Mouse (Mus musculus) neural tube, embryonic 14.5 days (tissue): ENCODE data around the gene Vwf. TPM values are rescaled to one million over a fixed set of nuclear protein-coding genes. Genes with fewer than 3 reads are reported as not detected.

Source experiments
- ATAC-seq: fragments of 200-750 bp; cut with Nextera tagmentation; 2 replicates; pipeline ENCODE4 v1.8.0; 2017; ENCODE audit warnings: low read depth, mild to moderate bottlenecking, moderate TSS enrichment, moderate library complexity
- H3K27ac ChIP-seq: fragments of 300-500 bp; sonication (generic); 2 replicates; pipeline ENCODE4 v1.5.1; 2014; ENCODE audit warnings: low read depth, mild to moderate bottlenecking, control low read depth, low read length, moderate library complexity, mixed read lengths
- H3K27me3 ChIP-seq: fragments of 300-500 bp; sonication (generic); 2 replicates; pipeline ENCODE4 v1.6.1; 2014; ENCODE audit warnings: low read length; ENCODE audit not compliant: control insufficient read depth, insufficient read depth
- H3K36me3 ChIP-seq: fragments of 300-500 bp; sonication (generic); 2 replicates; pipeline ENCODE4 v1.6.1; 2014; ENCODE audit warnings: low read length, mixed read lengths; ENCODE audit not compliant: control insufficient read depth, insufficient read depth
- H3K4me1 ChIP-seq: fragments of 300-500 bp; sonication (generic); 2 replicates; pipeline ENCODE4 v1.6.1; 2014; ENCODE audit warnings: low read length; ENCODE audit not compliant: control insufficient read depth, insufficient read depth
- H3K4me2 ChIP-seq: fragments of 300-500 bp; sonication (generic); 2 replicates; pipeline ENCODE4 v1.6.1; 2014; ENCODE audit warnings: mild to moderate bottlenecking, low read depth, low read length, control low read depth
- H3K4me3 ChIP-seq: fragments of 300-500 bp; sonication (generic); 2 replicates; pipeline ENCODE4 v1.5.1; 2014; ENCODE audit warnings: low read depth, low read length, control low read depth, mixed read lengths
- H3K9ac ChIP-seq: fragments of 300-500 bp; sonication (generic); replicated peaks from 2 replicates; pipeline ENCODE4 v1.6.1; 2014; ENCODE audit warnings: low read depth, mild to moderate bottlenecking, control low read depth, low read length, mixed read lengths
- H3K9me3 ChIP-seq: fragments of 300-500 bp; sonication (generic); 2 replicates; pipeline ENCODE4 v1.6.1; 2016; ENCODE audit warnings: low read length; ENCODE audit not compliant: control insufficient read depth
- WGBS: fragments of 180-500 bp; shearing (Covaris S2); extraction: QIAGEN DNeasy Blood & Tissue Kit; methylation state at CpG from one replicate; pipeline ENCODE4 v1.1.7; 2014; 5-methylcytosine and 5-hydroxymethylcytosine counted together
- polyA plus RNA-seq: library from polyadenylated mRNA; unstranded; fragments of >200 nt; fragmentation: Nextera tagmentation; extraction: Ambion mirVana; gene quantifications from 2 replicates; pipeline ENCODE4 v1.2.1, GENCODE M21; 2014

Vwf gene
- polyA plus RNA-seq, 1 experiment from 2014 or later, result 6.5 TPM

- Histone ChIP-seq H3K4me2 (no peak overlapping the region), H3K4me1 (no peaks in the 10 kb centered on the region), H3K36me3 (no peaks in the 10 kb centered on the region), H3K27me3 (no peaks in the 10 kb centered on the region), H3K9ac (no peak overlapping the region), H3K9me3 (no peaks in the 10 kb centered on the region), H3K4me3 (no peak overlapping the region), H3K27ac (no peak overlapping the region)
- ATAC-seq, result peak; percentile 41; the same call in 1 of the 2 replicates
- WGBS, result 48% methylated on average over 14 of the region's 14 CpGs
Observed at GRCm38 (mm10) chr6:125661106-125661877, 114.7 kb downstream of the Vwf start.

- 82% methylated on average over 2 of the region's 2 CpGs for WGBS
- Histone ChIP-seq H3K4me1 (no peaks in the 10 kb centered on the region), H3K9me3 (no peaks in the 10 kb centered on the region), H3K27ac (no peak overlapping the region), H3K9ac (no peak overlapping the region), H3K36me3 (no peaks in the 10 kb centered on the region), H3K27me3 (no peaks in the 10 kb centered on the region), H3K4me3 (no peak overlapping the region), H3K4me2 (no peak overlapping the region)
- ATAC-seq, result no peak
Observed at GRCm38 (mm10) chr6:125663906-125664305, 117.3 kb downstream of the Vwf start.

GRCm38 (mm10) chr6:125671835-125672234 is 125.3 kb downstream of the Vwf start:
- Histone ChIP-seq H3K36me3 (no peaks in the 10 kb centered on the region), H3K9ac (no peak overlapping the region), H3K9me3 (no peaks in the 10 kb centered on the region), H3K4me1 (no peaks in the 10 kb centered on the region), H3K4me2 (no peak overlapping the region), H3K27me3 (no peaks in the 10 kb centered on the region), H3K4me3 (no peak overlapping the region), H3K27ac (no peak overlapping the region)
- no peak for ATAC-seq
- 90% methylated on average over 3 of the region's 3 CpGs for WGBS

GRCm38 (mm10) chr6:125678492-125678891 is 131.9 kb downstream of the Vwf start:
- H3K9ac ChIP-seq, result no peak overlapping the region
- no peaks in the 10 kb centered on the region for H3K27me3 ChIP-seq
- no peaks in the 10 kb centered on the region for H3K36me3 ChIP-seq
- H3K4me3 ChIP-seq, result no peak overlapping the region
- H3K27ac ChIP-seq, result no peak overlapping the region
- no peaks in the 10 kb centered on the region for H3K4me1 ChIP-seq
- H3K9me3 ChIP-seq, result no peaks in the 10 kb centered on the region
- 71% methylated on average over 1 of the region's 1 CpGs for WGBS
- no peak for ATAC-seq
- no peak overlapping the region for H3K4me2 ChIP-seq

GRCm38 (mm10) chr6:125680613-125681012 is 134.0 kb downstream of the Vwf start:
- ATAC-seq, result peak; percentile 14; the same call in 1 of the 2 replicates
- no peak overlapping the region for H3K4me2 ChIP-seq
- 54% methylated on average over 11 of the region's 11 CpGs for WGBS

GRCm38 (mm10) chr6:125685420-125685819 is 138.8 kb downstream of the Vwf start:
- Histone ChIP-seq H3K27me3 (no peaks in the 10 kb centered on the region), H3K36me3 (no peaks in the 10 kb centered on the region), H3K27ac (no peak overlapping the region), H3K4me1 (no peaks in the 10 kb centered on the region), H3K4me3 (no peak overlapping the region), H3K9ac (no peak overlapping the region), H3K9me3 (no peaks in the 10 kb centered on the region), H3K4me2 (no peak overlapping the region)
- no peak for ATAC-seq

More at GRCm38 (mm10) chr6:125680613-125681012, 134.0 kb downstream of the Vwf start:
- Histone ChIP-seq H3K4me3 (no peak overlapping the region), H3K9me3 (no peaks in the 10 kb centered on the region), H3K4me1 (no peaks in the 10 kb centered on the region), H3K9ac (no peak overlapping the region), H3K27me3 (no peaks in the 10 kb centered on the region), H3K27ac (no peak overlapping the region), H3K36me3 (no peaks in the 10 kb centered on the region)

- no peak overlapping the region for H3K4me2 ChIP-seq
- ATAC-seq, result no peak
Observed at GRCm38 (mm10) chr6:125687986-125688385, 141.4 kb downstream of the Vwf start.

GRCm38 (mm10) chr6:125690057-125690703 is 143.6 kb downstream of the Vwf start, which contains the start of gene Ano2:
Gene Ano2 (plus strand): TSS chr6:125690419.
- no peaks in the 10 kb centered on the region for H3K9me3 ChIP-seq
- ATAC-seq, result peak; percentile 71; the same call in 1 of the 2 replicates
- H3K27me3 ChIP-seq, result no peaks in the 10 kb centered on the region
- peak within 1 kb of the TSS; percentile 50 for H3K4me2 ChIP-seq
- peak within 1 kb of the TSS; percentile 41; the same call in 1 of the 2 replicates for H3K9ac ChIP-seq
- 2% methylated on average over 20 of the region's 20 CpGs for WGBS
- H3K4me3 ChIP-seq, result peak within 1 kb of the TSS; percentile 20; the same call in 1 of the 2 replicates
- no peaks in the 10 kb centered on the region for H3K4me1 ChIP-seq
- no peak within 1 kb of the TSS for H3K27ac ChIP-seq
- no peaks in the 10 kb centered on the region for H3K36me3 ChIP-seq

More at GRCm38 (mm10) chr6:125687986-125688385, 141.4 kb downstream of the Vwf start:
- Histone ChIP-seq H3K4me3 (no peak overlapping the region), H3K27ac (no peak overlapping the region), H3K27me3 (no peaks in the 10 kb centered on the region), H3K9ac (no peak overlapping the region), H3K9me3 (no peaks in the 10 kb centered on the region), H3K36me3 (no peaks in the 10 kb centered on the region), H3K4me1 (no peaks in the 10 kb centered on the region)
- WGBS, result 20% methylated on average over 1 of the region's 1 CpGs

- Histone ChIP-seq H3K4me2 (no peak overlapping the region), H3K36me3 (no peaks in the 10 kb centered on the region), H3K4me3 (no peak overlapping the region), H3K4me1 (no peaks in the 10 kb centered on the region), H3K9ac (no peak overlapping the region), H3K9me3 (no peaks in the 10 kb centered on the region), H3K27ac (no peak overlapping the region), H3K27me3 (no peaks in the 10 kb centered on the region)
- WGBS, result 76% methylated on average over 2 of the region's 2 CpGs
- ATAC-seq, result no peak
Observed at GRCm38 (mm10) chr6:125701146-125701545, 154.6 kb downstream of the Vwf start.
